Mouse (Mus musculus): ENCODE results near the gene Ube2j1.

- TF ChIP-seq TAL1 (conservative IDR thresholded peaks at IDR 0.05; ENCODE audit: low read depth, low read length) (no peak), GATA1 (IDR thresholded peaks at IDR 0.05; ENCODE audit: borderline replicate concordance, low read length) (no peak), CTCF (IDR thresholded peaks at IDR 0.05; ENCODE audit: low read depth, low read length) (no peak), POLR2AphosphoS5 (IDR thresholded peaks at IDR 0.05; ENCODE audit: insufficient replicate concordance, low read depth, low read length) (no peak), GATA2 (IDR thresholded peaks at IDR 0.05; ENCODE audit: borderline replicate concordance, low read depth, low read length) (no peak)
Measured at GRCm38 (mm10) chr4:32984242-32984641, 47.0 kb upstream of the Ube2j1 start.
